Mouse (Mus musculus) kidney, postnatal 0 days (tissue): ENCODE measurements around the gene Abcc6. TPM values are rescaled to one million over a fixed set of nuclear protein-coding genes. Genes with fewer than 3 reads are reported as not detected.
A peak's percentile ranks its signal among the peaks of the same experiment; 100 is the strongest.

Experiments used
- ATAC-seq: fragments of 200-750 bp; cut with Nextera tagmentation; replicated peaks from 2 replicates; pipeline ENCODE4 v1.8.0; 2017; ENCODE audit warnings: low read depth, moderate number of reproducible peaks, moderate TSS enrichment, moderate library complexity; ENCODE audit not compliant: low FRiP score
- DNase-seq: peaks from one replicate; pipeline ENCODE4 v3.0.0-alpha.2; 2016; ENCODE audit warnings: low spot score
- H3K27ac ChIP-seq: fragments of 300-500 bp; sonication (generic); 2 replicates; pipeline ENCODE4 v1.5.1; 2014; ENCODE audit warnings: mild to moderate bottlenecking
- H3K27me3 ChIP-seq: fragments of 300-500 bp; sonication (generic); 2 replicates; pipeline ENCODE4 v1.6.1; 2014; ENCODE audit warnings: low read length, mixed read lengths; ENCODE audit not compliant: insufficient read depth
- H3K36me3 ChIP-seq: fragments of 300-500 bp; sonication (generic); 2 replicates; pipeline ENCODE4 v1.6.1; 2014; ENCODE audit warnings: low read length, mixed read lengths; ENCODE audit not compliant: insufficient read depth
- H3K4me1 ChIP-seq: fragments of 300-500 bp; sonication (generic); replicated peaks from 2 replicates; pipeline ENCODE4 v1.6.1; 2014; ENCODE audit warnings: antibody characterized with exemption, low read length, mixed read lengths; ENCODE audit not compliant: insufficient read depth
- H3K4me2 ChIP-seq: fragments of 300-500 bp; sonication (generic); 2 replicates; pipeline ENCODE4 v1.6.1; 2014; ENCODE audit warnings: mild to moderate bottlenecking, low read length, moderate library complexity, mixed read lengths
- H3K4me3 ChIP-seq: fragments of 300-500 bp; sonication (generic); replicated peaks from 2 replicates; pipeline ENCODE4 v1.5.1; 2014; ENCODE audit warnings: low read depth, low read length
- H3K9ac ChIP-seq: fragments of 300-500 bp; sonication (generic); 2 replicates; pipeline ENCODE4 v1.6.1; 2014; ENCODE audit warnings: low read depth, low read length
- H3K9me3 ChIP-seq: fragments of 300-500 bp; sonication (generic); replicated peaks from 2 replicates; pipeline ENCODE4 v1.6.1; 2016; ENCODE audit warnings: low read length, inconsistent platforms, mixed read lengths
- CTCF ChIP-seq: IDR thresholded peaks from 2 replicates; pipeline ENCODE4 v1.5.1; 2016; ENCODE audit warnings: antibody characterized with exemption, low read depth, mild to moderate bottlenecking, moderate library complexity
- WGBS: fragments of 180-500 bp; shearing (Covaris S2); extraction: QIAGEN DNeasy Blood & Tissue Kit; methylation state at CpG from one replicate; pipeline ENCODE4 v1.1.7; 2014; 5-methylcytosine and 5-hydroxymethylcytosine counted together
- polyA plus RNA-seq: library from polyadenylated mRNA; unstranded; fragments of >200 nt; fragmentation: Nextera tagmentation; extraction: Ambion mirVana; gene quantifications from 2 replicates; pipeline ENCODE4 v1.2.1, GENCODE M21; 2015

The Abcc6 gene
- polyA plus RNA-seq, 1 experiment from 2014 or later = 0.33 TPM

DNA sequence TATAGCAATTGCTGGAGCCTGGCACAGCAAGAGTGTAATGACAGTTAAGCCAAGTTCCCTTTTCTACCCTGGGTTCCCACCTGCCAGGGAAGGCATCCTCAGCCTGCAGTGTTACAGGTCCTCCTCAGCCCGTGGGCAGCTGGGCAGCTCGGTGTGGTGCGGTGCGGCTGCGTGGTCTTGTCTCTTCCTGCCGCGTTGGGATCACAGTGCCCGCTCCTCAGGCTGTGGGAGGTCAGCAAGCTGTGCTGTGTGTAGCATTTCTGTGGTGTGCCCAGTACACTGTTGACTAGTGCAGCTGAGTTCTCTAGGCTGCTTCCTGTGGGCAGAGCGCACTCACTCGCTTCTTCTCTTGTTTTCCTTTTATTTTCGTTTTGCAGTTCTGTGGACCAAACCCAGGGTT is 28.8 kb upstream of the Abcc6 start:
- Histone ChIP-seq H3K36me3 (peaks cover 67% of the 10 kb centered on the region), H3K9me3 (no peaks in the 10 kb centered on the region), H3K4me3 (no peak overlapping the region), H3K4me1 (no peaks in the 10 kb centered on the region), H3K4me2 (no peak overlapping the region), H3K27ac (no peak overlapping the region), H3K27me3 (no peaks in the 10 kb centered on the region), H3K9ac (no peak overlapping the region)
- ATAC-seq (no peak), DNase-seq (no peak)
- TF ChIP-seq CTCF = no peak
- 90% methylated on average over 11 of the region's 11 CpGs for WGBS

DNA sequence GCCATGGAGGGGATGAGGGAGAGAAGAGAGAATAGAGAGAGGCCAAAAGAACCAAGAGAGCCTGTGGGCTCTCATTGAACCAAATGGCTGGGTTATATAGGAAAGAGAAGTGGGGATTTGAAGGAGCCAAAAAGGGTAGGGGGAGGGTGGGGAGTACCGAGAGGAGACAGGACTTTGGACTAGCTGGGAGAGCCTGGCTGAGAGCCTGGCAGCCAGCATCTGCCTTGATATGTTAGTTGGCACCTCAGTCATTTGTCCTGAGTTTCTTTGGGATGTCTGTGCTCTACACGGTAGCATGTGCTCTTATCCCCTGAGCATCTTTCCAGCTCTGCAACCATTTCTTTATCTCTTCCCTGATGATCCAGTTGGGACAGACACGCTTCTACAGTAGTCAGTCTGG is 23.5 kb upstream of the Abcc6 start:
- peaks cover 35% of the 10 kb centered on the region for H3K36me3 ChIP-seq
- H3K27ac ChIP-seq = no peak overlapping the region
- no peak for ATAC-seq
- no peak overlapping the region for H3K4me3 ChIP-seq
- WGBS = 94% methylated on average over 3 of the region's 3 CpGs
- no peaks in the 10 kb centered on the region for H3K27me3 ChIP-seq
- no peak overlapping the region for H3K9ac ChIP-seq
- H3K9me3 ChIP-seq = no peaks in the 10 kb centered on the region
- H3K4me1 ChIP-seq = no peaks in the 10 kb centered on the region
- no peak for TF ChIP-seq CTCF
- no peak for DNase-seq
- no peak overlapping the region for H3K4me2 ChIP-seq

DNA sequence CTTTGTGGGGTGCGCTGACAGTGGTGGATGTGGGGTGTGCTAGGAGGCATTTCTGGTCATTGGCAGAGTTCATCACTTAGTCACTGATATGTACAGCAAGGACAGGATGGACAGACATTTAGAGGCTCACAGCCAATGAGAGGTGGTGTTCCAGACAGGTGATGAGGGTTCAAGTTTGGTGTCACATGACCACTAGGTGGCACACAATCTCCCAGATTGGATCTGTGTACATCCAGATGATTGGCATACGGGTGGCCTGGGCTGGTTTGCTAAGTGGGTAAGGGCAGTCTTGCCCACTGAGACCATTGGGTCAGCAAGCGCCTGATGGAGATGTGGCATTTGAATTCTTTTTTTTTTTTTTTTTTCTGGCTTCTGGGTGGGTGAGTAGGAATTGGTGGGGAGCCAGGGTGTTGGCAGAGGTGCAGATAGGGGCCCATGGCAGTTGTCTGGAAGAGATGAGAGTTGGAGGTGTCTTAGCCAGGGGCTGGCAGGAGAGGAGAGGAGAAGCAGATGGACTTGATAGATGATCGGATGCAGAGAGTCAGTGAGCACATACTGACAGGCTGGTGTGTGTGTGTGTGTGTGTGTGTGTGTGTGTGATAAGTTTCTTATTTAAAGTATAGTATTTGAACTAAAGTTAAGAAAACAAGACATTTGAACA is 22.2 kb upstream of the Abcc6 start:
- Histone ChIP-seq H3K9me3 (no peaks in the 10 kb centered on the region), H3K9ac (no peak overlapping the region), H3K4me3 (no peak overlapping the region), H3K36me3 (peaks cover 38% of the 10 kb centered on the region), H3K27ac (no peak overlapping the region), H3K27me3 (no peaks in the 10 kb centered on the region), H3K4me1 (no peaks in the 10 kb centered on the region), H3K4me2 (no peak overlapping the region)
- peak; percentile 56 for TF ChIP-seq CTCF
- ATAC-seq = no peak
- no peak for DNase-seq
- WGBS = 95% methylated on average over 4 of the region's 4 CpGs

- Histone ChIP-seq H3K27me3 (no peaks in the 10 kb centered on the region), H3K9ac (no peak overlapping the region), H3K9me3 (no peaks in the 10 kb centered on the region), H3K27ac (no peak overlapping the region), H3K4me1 (no peaks in the 10 kb centered on the region), H3K4me3 (no peak overlapping the region), H3K36me3 (peaks cover 45% of the 10 kb centered on the region), H3K4me2 (no peak overlapping the region)
- ATAC-seq (no peak), DNase-seq (no peak)
- WGBS = 94% methylated on average over 7 of the region's 7 CpGs
- TF ChIP-seq CTCF = no peak
Observed at GRCm38 (mm10) chr7:46049981-46050380, 19.9 kb upstream of the Abcc6 start.

DNA sequence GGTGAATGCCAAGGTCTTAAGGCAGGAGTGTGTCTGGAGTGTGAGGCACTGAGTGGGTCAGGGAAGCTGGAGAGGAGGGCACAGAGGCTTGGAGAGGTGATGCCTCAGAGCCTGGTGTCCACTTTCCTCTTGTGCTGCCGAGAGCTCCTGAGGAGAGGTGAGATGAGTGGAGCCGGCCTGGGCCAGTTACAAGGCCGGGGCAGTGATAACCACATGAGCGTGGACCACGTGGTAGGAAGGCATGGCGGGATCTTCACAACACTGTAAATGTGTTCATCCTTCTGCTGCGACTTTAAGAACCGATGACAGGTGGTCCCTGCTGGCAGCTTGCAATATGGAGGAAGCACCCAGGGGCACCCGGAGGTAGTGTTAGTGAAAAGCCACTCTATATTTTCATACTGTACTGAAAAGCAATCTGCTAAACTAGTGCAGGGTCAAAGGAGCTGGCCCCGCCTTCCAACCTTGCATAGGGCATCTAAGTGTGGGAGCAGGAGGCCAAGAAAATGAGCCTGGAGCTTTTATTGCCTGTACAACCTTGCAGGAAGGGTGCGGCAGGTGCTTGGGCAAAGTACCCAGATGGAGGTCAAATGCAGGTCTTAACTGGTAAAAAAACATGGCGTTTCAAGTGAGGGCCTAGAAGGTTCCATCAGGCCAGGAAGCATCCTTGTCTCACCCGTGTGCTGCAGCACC is 17.9 kb upstream of the Abcc6 start:
- Histone ChIP-seq H3K4me2 (no peak overlapping the region), H3K4me1 (no peaks in the 10 kb centered on the region), H3K36me3 (peaks cover 49% of the 10 kb centered on the region), H3K9me3 (no peaks in the 10 kb centered on the region), H3K9ac (no peak overlapping the region), H3K27me3 (no peaks in the 10 kb centered on the region), H3K27ac (no peak overlapping the region), H3K4me3 (no peak overlapping the region)
- DNase-seq (no peak), ATAC-seq (no peak)
- WGBS = 90% methylated on average over 13 of the region's 13 CpGs
- no peak for TF ChIP-seq CTCF

DNA sequence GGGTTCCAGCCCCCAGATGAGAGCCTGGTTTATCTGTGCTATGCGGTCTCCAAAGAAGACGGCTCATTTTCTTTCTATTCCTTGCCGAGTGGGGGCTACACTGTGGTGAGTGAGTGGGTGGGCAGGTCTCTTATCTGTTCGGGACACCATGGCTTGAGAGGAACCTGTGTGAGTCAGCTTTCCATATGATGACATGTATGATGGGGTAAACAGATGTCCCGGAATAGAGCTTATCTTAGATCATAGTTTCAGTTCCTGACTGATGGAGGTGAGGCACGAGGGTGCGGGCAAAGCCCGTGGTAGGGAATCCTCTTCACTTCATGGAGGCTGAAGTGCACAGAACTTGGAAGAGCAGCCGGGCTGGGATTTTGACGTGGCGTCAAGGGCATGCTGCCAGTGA is 15.8 kb upstream of the Abcc6 start:
- no peak overlapping the region for H3K9ac ChIP-seq
- H3K27me3 ChIP-seq = no peaks in the 10 kb centered on the region
- ATAC-seq (no peak), DNase-seq (no peak)
- H3K4me1 ChIP-seq = no peaks in the 10 kb centered on the region
- no peak overlapping the region for H3K27ac ChIP-seq
- H3K9me3 ChIP-seq = no peaks in the 10 kb centered on the region
- H3K36me3 ChIP-seq = peaks cover 51% of the 10 kb centered on the region
- no peak for TF ChIP-seq CTCF
- no peak overlapping the region for H3K4me2 ChIP-seq
- H3K4me3 ChIP-seq = no peak overlapping the region
- 94% methylated on average over 11 of the region's 11 CpGs for WGBS
